Mouse (Mus musculus): ENCODE results near the gene Mbd3. TPM values are rescaled to one million over a fixed set of nuclear protein-coding genes. Genes with fewer than 3 reads are reported as not detected.

Gene Mbd3
- total and polyA plus RNA-seq, 3 experiments = 48.7 to 131 (median 67.0) TPM

GRCm38 (mm10) chr10:80434233-80434592 lies 34.9 kb upstream of the Mbd3 start:
- dilution Hi-C loops (cut with MboI; ENCODE audit: extremely low pct_ligation_motif_present, extremely low pct_unique_long_range_greater_than_20kb, low sequenced_read_pairs) = no loop called here
- Histone ChIP-seq H3K27ac (ENCODE audit: insufficient read depth, low read depth) (no peak overlapping the region), H3K9ac (ENCODE audit: insufficient read depth, low read depth) (peak overlapping the region; percentile 47; the same call in 1 of the 2 replicates), H3K4me2 (ENCODE audit: insufficient read depth, low read depth, poor library complexity, severe bottlenecking) (no peak overlapping the region), H3K4me3 (replicated peaks in 1 of 3; ENCODE audit: low read depth in 2 of 3, low read length in 2 of 3, poor library complexity in 1 of 3) (peak overlapping the region in 2 of 3 experiments; percentile 32 to 55), H3K79me2 (replicated peaks; ENCODE audit: control insufficient read depth, extremely low read depth, insufficient read depth, poor library complexity, severe bottlenecking) (peaks cover 35% of the 10 kb centered on the region), H3K27me3 (replicated peaks) (no peaks in the 10 kb centered on the region), H3K36me3 (replicated peaks in 1 of 2; ENCODE audit: control insufficient read depth in 1 of 2, insufficient read depth in 1 of 2, low read length in 1 of 2) (peaks cover 9 to 17% of the 10 kb centered on the region in 2 experiments), H3K4me1 (ENCODE audit: control insufficient read depth in 1 of 2, insufficient read depth in 2 of 2) (peaks cover 24 to 51% of the 10 kb centered on the region in 2 experiments), H3K9me3 (replicated peaks; ENCODE audit: low read length) (no peaks in the 10 kb centered on the region)
- TF ChIP-seq SMC3 (IDR thresholded peaks at IDR 0.05; ENCODE audit: low read depth, low read length) (peak; percentile 53), RAD21 (IDR thresholded peaks at IDR 0.05; ENCODE audit: low read depth, low read length) (peak; percentile 22), MEF2A (IDR thresholded peaks at IDR 0.05; ENCODE audit: borderline replicate concordance, low read depth, low read length) (0 out of 2 replicates have a peak, but pooled peaks have one; percentile 46), USF2 (conservative IDR thresholded peaks at IDR 0.05; ENCODE audit: low read depth, low read length) (no peak), ZMIZ1 (IDR thresholded peaks at IDR 0.05; ENCODE audit: low read depth, low read length) (no peak), MAX (IDR thresholded peaks at IDR 0.05; ENCODE audit: low read length) (no peak), UBTF (IDR thresholded peaks at IDR 0.05; ENCODE audit: low read depth, low read length) (no peak), SIN3A (IDR thresholded peaks at IDR 0.05; ENCODE audit: low read length) (no peak; the same call in 1 of the 2 replicates), MAZ (IDR thresholded peaks at IDR 0.05; ENCODE audit: low read depth, low read length) (peak; percentile 71; the same call in 1 of the 2 replicates), CTCF (conservative IDR thresholded peaks at IDR 0.05 in 1 of 2, IDR thresholded peaks at IDR 0.05 in 1 of 2; ENCODE audit: low read depth in 2 of 2, low read length in 2 of 2) (peak in 1 of 2 experiments; percentile 54; a peak in 2 of 4 replicates), NELFE (IDR thresholded peaks at IDR 0.05; ENCODE audit: low read depth, low read length) (peak; percentile 41; the same call in 1 of the 2 replicates), MYC (IDR thresholded peaks at IDR 0.05; ENCODE audit: low read depth, low read length) (no peak), TCF12 (IDR thresholded peaks at IDR 0.05; ENCODE audit: low read depth, low read length) (no peak), EP300 (IDR thresholded peaks at IDR 0.05; ENCODE audit: low read length) (no peak), ZKSCAN1 (IDR thresholded peaks at IDR 0.05; ENCODE audit: borderline replicate concordance, low read depth, low read length) (no peak), CHD1 (IDR thresholded peaks at IDR 0.05; ENCODE audit: low read depth, low read length) (no peak), TBP (conservative IDR thresholded peaks at IDR 0.05; ENCODE audit: low read depth, low read length) (no peak)
- in situ Hi-C loops (cut with MboI; ENCODE audit: low pct_ligation_motif_present, low pct_unique_long_range_greater_than_20kb, low sequenced_read_pairs) = loop anchor here (25.0 kb wide), 1 partner anchor 253 kb away; the partner anchor contains the start of gene Mknk2
- DNase-seq (ENCODE audit: extremely low read depth) = no peak

GRCm38 (mm10) chr10:80433513-80434232 lies 34.3 kb upstream of the Mbd3 start, which contains the start of gene Tcf3:
Tcf3 (minus strand) TSS chr10:80433647.
- H3K27me3 ChIP-seq (replicated peaks) = no peaks in the 10 kb centered on the region
- H3K79me2 ChIP-seq (replicated peaks; ENCODE audit: control insufficient read depth, extremely low read depth, insufficient read depth, poor library complexity, severe bottlenecking) = peaks cover 41% of the 10 kb centered on the region
- no peaks in the 10 kb centered on the region for H3K9me3 ChIP-seq (replicated peaks; ENCODE audit: low read length)
- in situ Hi-C loops (cut with MboI; ENCODE audit: low pct_ligation_motif_present, low pct_unique_long_range_greater_than_20kb, low sequenced_read_pairs) = loop anchor here (25.0 kb wide), 1 partner anchor 254 kb away; the partner anchor contains the start of gene Mknk2
- peaks cover 27 to 51% of the 10 kb centered on the region in 2 experiments for H3K4me1 ChIP-seq (ENCODE audit: control insufficient read depth in 1 of 2, insufficient read depth in 2 of 2)
- H3K4me3 ChIP-seq (replicated peaks in 1 of 3; ENCODE audit: low read depth in 2 of 3, low read length in 2 of 3, poor library complexity in 1 of 3) = peak within 1 kb of the TSS; percentile 97 to 99 (median 97)
- peak; percentile 98 for DNase-seq (ENCODE audit: extremely low read depth)
- dilution Hi-C loops (cut with MboI; ENCODE audit: extremely low pct_ligation_motif_present, extremely low pct_unique_long_range_greater_than_20kb, low sequenced_read_pairs) = no loop called here
- peak within 1 kb of the TSS; percentile 99 for H3K9ac ChIP-seq (ENCODE audit: insufficient read depth, low read depth)
- peak within 1 kb of the TSS; percentile 96 for H3K27ac ChIP-seq (ENCODE audit: insufficient read depth, low read depth)
- H3K36me3 ChIP-seq (replicated peaks in 1 of 2; ENCODE audit: control insufficient read depth in 1 of 2, insufficient read depth in 1 of 2, low read length in 1 of 2) = peaks cover 14 to 22% of the 10 kb centered on the region in 2 experiments
- H3K4me2 ChIP-seq (ENCODE audit: insufficient read depth, low read depth, poor library complexity, severe bottlenecking) = peak within 1 kb of the TSS; percentile 82; the same call in 1 of the 2 replicates
- TF ChIP-seq GABPA (IDR thresholded peaks at IDR 0.05; ENCODE audit: insufficient replicate concordance, low read depth, low read length) (no peak), IRF4 (IDR thresholded peaks at IDR 0.05; ENCODE audit: low read depth, low read length) (peak; percentile 30; the same call in 1 of the 2 replicates), NRF1 (IDR thresholded peaks at IDR 0.05; ENCODE audit: low read depth, low read length) (peak; percentile 7; the same call in 1 of the 2 replicates), POLR2A (IDR thresholded peaks at IDR 0.05; ENCODE audit: low read depth, low read length) (peak; percentile 68; the same call in 1 of the 2 replicates), ETS1 (conservative IDR thresholded peaks at IDR 0.05; ENCODE audit: low read depth, low read length) (no peak), CHD2 (IDR thresholded peaks at IDR 0.05; ENCODE audit: low read length) (peak; percentile 98), E2F4 (IDR thresholded peaks at IDR 0.05; ENCODE audit: insufficient replicate concordance, low read depth, low read length) (peak; percentile 85; the same call in 1 of the 2 replicates), MEF2A (IDR thresholded peaks at IDR 0.05; ENCODE audit: borderline replicate concordance, low read depth, low read length) (no peak), RCOR1 (conservative IDR thresholded peaks at IDR 0.05; ENCODE audit: low read depth, low read length) (no peak), SIN3A (IDR thresholded peaks at IDR 0.05; ENCODE audit: low read length) (peak; percentile 70), HCFC1 (IDR thresholded peaks at IDR 0.05; ENCODE audit: low read depth, low read length) (peak; percentile 80), ZMIZ1 (IDR thresholded peaks at IDR 0.05; ENCODE audit: low read depth, low read length) (no peak), NELFE (IDR thresholded peaks at IDR 0.05; ENCODE audit: low read depth, low read length) (peak; percentile 78; the same call in 1 of the 2 replicates), TCF12 (IDR thresholded peaks at IDR 0.05; ENCODE audit: low read depth, low read length) (peak; percentile 46; the same call in 1 of the 2 replicates), UBTF (IDR thresholded peaks at IDR 0.05; ENCODE audit: low read depth, low read length) (no peak), CTCF (conservative IDR thresholded peaks at IDR 0.05 in 1 of 2, IDR thresholded peaks at IDR 0.05 in 1 of 2; ENCODE audit: low read depth in 2 of 2, low read length in 2 of 2) (no peak), CHD1 (IDR thresholded peaks at IDR 0.05; ENCODE audit: low read depth, low read length) (no peak), ELF1 (IDR thresholded peaks at IDR 0.05; ENCODE audit: low read depth, low read length) (peak; percentile 74), TBP (conservative IDR thresholded peaks at IDR 0.05; ENCODE audit: low read depth, low read length) (peak; percentile 83), SMC3 (IDR thresholded peaks at IDR 0.05; ENCODE audit: low read depth, low read length) (no peak), MYC (IDR thresholded peaks at IDR 0.05; ENCODE audit: low read depth, low read length) (no peak)
